Mouse (Mus musculus): ENCODE results near the gene Dnah11.

Dnah11 gene

GRCm38 (mm10) chr12:118084806-118085205 is 114.0 kb downstream of the Dnah11 start:
- no peak for DNase-seq

DNA sequence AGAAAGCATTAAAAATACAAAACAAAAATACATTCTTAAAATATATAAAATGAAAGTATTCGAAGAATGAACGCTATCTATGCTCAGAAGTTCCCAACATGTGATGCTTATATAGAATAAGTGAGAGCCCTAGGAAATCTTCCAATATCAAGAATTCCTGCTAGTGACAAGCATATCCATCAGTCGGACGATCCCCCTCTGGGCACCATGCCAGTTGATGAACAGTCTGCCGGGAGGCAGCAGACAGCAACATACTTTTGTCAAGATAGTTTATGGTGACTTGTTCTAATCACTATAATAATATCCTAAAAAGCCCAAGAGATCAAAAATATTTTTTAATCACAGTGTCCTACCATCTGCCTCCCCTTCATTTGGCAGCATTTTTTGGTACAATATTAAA is 114.7 kb downstream of the Dnah11 start:
- DNase-seq, result no peak

- no peak for DNase-seq
Measured at GRCm38 (mm10) chr12:118080441-118080840, 118.4 kb downstream of the Dnah11 start.

DNA sequence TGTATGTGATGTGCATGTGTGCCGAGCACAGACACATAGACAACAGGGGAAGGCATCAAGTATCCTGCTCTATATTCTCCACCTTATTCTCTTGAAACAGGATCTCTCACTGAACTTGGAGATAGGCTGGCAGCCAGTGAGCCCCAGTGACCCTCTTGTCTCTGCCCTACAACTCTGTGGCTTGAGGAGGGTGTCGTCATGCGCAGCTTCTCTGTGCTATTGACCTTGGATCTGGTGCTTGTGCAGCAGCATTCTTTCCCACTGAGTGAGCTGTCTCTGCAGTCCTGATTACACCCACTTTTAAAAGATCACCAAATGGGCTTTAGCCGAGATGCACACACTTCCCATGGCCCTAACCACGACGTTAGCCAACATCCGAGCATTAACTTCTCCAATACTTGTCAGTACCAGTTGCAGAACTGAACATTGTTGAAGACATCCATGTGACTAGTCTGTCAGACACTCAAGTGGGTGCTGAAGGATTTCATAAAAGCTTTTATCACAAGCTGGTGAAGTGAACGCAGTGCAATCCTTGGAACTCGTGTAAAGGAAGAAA is 120.3 kb downstream of the Dnah11 start:
- no peak for DNase-seq

DNA sequence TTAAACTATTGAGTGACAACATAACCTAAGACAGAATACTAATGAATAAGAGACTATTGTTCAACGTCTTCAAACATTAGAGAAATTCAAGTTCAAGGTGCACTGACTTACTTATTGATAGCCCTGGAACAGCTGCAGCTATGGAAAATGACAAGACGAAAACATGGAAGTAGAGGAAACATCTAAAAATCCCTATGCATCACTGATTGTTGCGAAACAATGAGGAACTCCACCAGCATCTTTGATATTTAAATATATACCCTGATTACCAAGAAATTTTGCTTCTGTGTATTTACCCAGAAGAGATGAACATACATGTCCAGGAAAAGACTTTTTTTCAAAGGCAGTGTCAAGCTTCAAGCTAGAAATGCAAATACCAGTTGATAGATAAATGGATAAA is 122.0 kb downstream of the Dnah11 start:
- no peak for DNase-seq

GRCm38 (mm10) chr12:118072181-118072872 is 126.5 kb downstream of the Dnah11 start:
- no peak for DNase-seq

DNA sequence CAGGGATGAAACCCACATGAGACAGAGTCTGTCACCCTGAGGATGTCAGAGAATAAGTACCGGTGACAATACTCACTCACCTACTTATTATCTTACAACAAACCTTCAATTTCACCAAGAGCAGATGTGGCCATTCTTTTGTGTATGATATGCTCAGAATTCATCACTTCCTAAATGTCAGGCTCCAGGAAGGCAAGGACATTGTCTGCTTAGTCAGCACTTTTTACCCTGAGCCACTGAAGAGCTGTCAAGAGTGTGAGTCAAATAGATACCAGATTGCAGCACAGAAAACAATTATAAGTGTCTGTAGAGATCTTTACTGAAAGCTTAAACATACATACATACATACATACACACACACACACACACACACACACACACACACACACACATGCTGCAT is 127.2 kb downstream of the Dnah11 start:
- no peak for DNase-seq

GRCm38 (mm10) chr12:118068785-118069184 is 130.1 kb downstream of the Dnah11 start:
- DNase-seq, result no peak

DNA sequence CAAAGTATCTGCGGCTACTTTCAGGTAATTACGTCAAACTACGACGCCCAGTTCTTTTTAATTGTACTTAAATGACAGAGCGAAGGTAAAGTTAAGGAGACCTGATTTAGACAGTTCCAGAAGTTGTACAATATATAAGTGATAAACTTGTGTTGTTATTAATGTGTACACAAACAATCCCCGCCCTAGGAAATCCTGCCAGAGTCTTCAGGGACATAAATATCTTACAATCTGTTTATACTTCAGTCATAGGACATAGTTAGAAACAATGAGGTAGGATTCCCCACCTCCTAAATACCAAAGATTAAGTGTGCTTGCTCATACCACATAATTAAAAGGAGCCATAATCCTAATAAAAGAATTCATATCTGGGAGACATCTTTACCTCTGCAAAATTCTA is 136.5 kb downstream of the Dnah11 start:
- DNase-seq, result peak in 1 of 2 experiments; percentile 34

DNA sequence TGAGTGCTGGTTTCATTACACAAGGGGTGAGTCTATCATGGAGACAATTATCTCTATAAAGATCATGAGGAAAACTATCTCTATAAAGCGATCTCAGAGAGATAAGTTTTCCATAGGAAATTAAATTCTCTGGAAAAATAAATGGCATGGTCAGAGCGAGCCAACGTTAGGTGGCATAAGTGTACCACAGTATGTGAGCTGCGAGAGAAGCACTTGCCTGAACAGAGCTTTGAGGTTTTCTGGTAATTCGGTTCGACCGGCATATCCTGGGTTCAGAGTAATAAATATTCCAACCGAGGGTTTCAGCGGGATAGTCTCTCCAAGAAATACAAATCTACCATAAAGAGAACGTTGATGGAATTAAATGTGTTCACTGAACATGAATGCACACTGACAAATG is 142.0 kb downstream of the Dnah11 start:
- no peak for DNase-seq

DNA sequence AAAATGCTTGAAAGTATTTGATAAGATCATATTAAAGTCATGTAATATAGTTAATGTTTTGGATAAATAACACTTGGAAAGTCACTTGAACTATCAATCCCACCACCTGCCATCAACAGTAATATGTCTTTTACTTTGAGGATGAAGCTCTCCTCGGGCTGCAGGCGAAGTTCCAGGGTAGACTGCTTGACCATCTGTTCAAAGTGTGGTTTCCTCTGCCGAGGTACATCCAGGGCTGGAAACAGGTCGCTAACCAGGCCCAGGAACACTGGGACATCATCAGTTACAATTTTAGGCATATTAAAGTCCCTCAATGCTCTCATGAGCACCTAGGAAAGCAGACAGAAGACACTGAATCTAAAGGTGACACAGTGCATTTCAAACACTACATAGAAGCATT is 153.5 kb downstream of the Dnah11 start:
- DNase-seq, result no peak

- no peak for DNase-seq
Measured at GRCm38 (mm10) chr12:118043130-118043647, 155.7 kb downstream of the Dnah11 start.

DNA sequence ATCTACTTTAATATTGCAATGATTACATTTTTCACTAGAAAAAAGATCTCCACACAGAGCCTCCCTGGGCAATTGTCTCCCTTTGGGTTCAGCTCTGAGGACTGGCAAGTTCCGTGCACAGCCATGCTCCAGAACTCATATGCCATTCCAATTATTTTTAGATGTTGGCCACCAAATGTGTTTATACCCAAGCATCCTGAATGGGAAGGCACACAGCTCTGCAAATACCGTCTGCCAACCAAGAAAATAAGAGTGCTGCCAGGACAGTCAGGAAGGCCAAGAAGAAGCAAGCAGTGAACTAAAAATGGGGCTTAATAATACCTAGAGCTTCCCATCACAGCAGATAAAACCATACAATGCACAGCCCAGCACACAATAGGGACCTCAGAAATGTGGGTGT is 156.6 kb downstream of the Dnah11 start:
- peak in 1 of 2 experiments; percentile 11 for DNase-seq

DNA sequence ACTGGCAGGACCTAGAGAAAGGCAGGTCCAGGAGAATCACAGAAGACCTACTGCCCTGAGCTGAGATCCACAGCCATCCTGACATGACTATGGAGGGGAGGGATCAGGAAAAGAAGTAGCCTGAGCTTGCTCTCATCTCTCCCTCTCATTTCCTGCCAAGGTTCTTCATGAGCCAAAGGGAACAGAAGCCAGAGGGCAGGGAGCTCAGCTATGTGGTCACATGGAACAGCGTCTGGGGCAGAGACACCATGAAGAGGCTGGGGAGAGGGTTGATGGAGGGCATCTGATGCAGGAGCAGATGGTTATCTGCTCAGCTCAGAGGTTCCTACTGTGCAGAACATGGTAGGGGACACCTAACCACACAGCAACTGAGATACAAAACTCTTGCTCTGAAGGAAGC is 163.9 kb downstream of the Dnah11 start:
- DNase-seq, result no peak

GRCm38 (mm10) chr12:118025771-118026170 is 173.1 kb downstream of the Dnah11 start:
- no peak for DNase-seq

DNA sequence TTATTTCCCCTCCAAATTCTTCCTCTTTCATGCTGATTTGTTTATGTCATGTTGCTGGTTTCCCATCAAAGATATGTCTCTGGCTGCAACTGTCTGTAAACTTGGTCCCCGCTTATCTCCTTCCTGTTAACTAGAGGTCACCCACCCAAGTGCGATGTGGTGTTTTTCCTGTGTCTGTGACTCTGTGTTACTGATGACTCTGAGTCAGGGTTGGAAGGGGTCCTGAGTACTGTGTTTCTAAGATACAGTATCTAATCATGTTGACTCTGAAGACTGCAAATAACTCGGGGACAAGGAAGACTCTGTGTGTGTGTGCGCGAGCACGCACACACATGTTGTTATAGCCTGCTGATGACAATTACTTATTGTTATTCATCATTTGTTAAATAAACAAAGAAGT is 179.9 kb downstream of the Dnah11 start:
- DNase-seq, result peak in 1 of 2 experiments; percentile 10

DNA sequence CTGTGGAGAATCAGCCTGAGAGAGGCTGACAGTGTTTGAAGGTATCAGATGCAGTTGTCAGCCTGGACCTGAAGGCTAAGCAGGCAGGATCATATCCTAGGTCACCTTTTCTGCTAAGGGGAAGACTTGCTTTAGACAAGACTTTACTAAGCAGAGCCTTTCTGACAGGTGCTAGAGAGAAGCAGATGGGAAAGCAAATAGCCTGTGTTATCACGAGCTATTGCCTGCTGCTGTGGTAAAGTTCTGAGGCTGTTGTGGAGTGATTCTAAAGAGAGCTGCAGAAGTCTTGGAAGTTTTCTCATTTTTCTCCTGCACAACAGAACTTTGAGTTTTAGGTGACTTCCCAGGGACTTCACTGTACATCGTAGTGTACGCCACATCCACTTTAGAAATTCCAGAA is 185.0 kb downstream of the Dnah11 start:
- no peak for DNase-seq

- no peak for DNase-seq
Measured at GRCm38 (mm10) chr12:118011921-118012320, 186.9 kb downstream of the Dnah11 start.

- no peak for DNase-seq
Measured at GRCm38 (mm10) chr12:117994938-117995337, 203.9 kb downstream of the Dnah11 start.

DNA sequence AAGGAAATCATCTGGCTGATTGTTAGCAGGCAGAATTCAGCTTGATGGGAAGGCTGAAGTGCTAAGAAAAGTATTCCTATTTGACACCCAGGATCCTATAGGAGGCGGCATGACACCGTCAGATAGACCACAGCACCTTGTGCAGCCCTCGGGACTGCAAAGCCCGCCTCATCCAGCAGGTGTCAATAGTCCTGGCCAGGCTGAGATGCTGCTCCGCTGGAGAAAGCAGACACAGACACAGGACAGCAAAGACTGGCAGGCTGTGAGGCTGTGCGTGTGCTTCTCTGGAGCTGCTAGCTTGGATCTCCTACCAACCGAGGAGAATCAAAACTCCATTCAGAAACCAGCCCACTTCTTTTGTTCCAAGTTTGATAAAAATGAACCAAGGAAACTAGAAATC is 205.3 kb downstream of the Dnah11 start:
- DNase-seq, result peak; percentile 64 to 77

DNA sequence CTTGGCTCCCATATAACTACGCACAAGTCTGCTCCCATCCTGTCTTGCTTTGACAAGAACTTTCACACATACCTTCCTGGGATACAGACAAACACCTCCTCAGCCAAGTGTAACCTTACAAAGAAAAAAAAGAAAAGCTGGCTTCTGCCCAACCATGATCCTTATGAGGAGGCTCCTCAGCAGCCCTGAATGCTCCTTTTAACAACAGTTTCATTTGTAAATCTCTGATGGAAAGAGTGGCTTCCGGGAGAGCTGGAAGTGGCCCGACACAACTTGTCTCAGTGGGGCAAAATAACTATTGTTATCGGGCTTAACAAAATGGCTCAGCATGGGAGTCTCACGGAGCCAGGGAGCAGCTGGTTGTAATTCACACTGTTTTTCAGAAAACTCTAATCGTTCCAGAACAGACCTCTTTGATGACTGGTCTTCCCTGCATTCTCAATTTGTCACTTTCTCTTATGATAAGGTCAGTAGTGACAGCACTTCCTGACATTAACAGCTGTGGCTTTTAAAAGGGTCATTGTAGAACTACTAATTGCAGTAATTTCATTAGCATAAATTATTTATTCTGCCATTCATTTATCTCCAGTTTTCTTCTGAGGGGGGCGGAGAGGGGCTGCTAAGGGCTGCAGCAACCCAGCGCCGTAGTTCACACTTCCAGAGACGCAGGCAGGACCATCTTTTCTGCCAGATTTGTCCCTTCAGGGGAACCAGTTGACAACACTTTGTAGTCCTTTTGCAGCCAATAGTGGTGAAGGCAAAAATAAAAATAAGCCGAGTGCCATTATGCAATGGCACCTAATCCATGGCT is 209.6 kb downstream of the Dnah11 start:
- no peak for DNase-seq

DNA sequence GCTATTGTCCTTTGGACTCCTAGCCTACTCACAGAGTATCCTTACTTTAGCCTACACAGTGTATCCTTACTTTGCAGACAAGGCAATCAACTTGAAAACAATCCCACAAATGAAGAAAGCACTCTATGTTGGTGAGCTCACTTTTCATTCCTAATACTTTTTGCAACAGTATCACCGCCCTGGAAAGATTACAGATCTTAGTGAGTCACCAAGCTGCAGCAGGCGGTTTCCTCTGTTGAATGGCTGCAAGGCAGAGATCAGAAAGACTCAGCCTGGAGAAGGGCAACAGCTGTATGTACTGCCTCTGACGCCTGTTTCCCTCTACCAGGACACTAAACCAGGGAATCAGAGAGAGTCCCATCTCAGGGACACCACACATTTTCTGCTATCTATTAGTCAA is 218.5 kb downstream of the Dnah11 start:
- no peak for DNase-seq

GRCm38 (mm10) chr12:117973712-117974111 is 225.1 kb downstream of the Dnah11 start:
- DNase-seq, result no peak

- DNase-seq, result no peak
Measured at GRCm38 (mm10) chr12:117962698-117963097, 236.1 kb downstream of the Dnah11 start.
